Mouse (Mus musculus) forebrain, embryonic 12.5 days (tissue): Measurements from ENCODE around the gene 4930432K21Rik. TPM values are rescaled to one million over a fixed set of nuclear protein-coding genes. Genes with fewer than 3 reads are reported as not detected.

Experiments
- ATAC-seq: fragments of 200-750 bp; cut with Nextera tagmentation; 2 replicates; pipeline ENCODE4 v1.8.0; 2017; ENCODE audit warnings: moderate TSS enrichment; ENCODE audit not compliant: low FRiP score
- H3K27ac ChIP-seq: fragments of 300-500 bp; sonication (generic); 2 replicates; pipeline ENCODE4 v1.5.1; 2016; ENCODE audit warnings: mild to moderate bottlenecking
- H3K27me3 ChIP-seq: fragments of 300-500 bp; sonication (generic); 2 replicates; pipeline ENCODE4 v1.6.1; 2016; ENCODE audit warnings: mild to moderate bottlenecking
- H3K36me3 ChIP-seq: fragments of 300-500 bp; sonication (generic); replicated peaks from 2 replicates; pipeline ENCODE4 v1.6.1; 2016; ENCODE audit warnings: mild to moderate bottlenecking
- H3K4me1 ChIP-seq: fragments of 300-500 bp; sonication (generic); 2 replicates; pipeline ENCODE4 v1.6.1; 2016
- H3K4me2 ChIP-seq: fragments of 300-500 bp; sonication (generic); 2 replicates; pipeline ENCODE4 v1.6.1; 2016; ENCODE audit warnings: mild to moderate bottlenecking, moderate library complexity
- H3K4me3 ChIP-seq: fragments of 300-500 bp; sonication (generic); replicated peaks from 2 replicates; pipeline ENCODE4 v1.5.1; 2016; ENCODE audit warnings: mild to moderate bottlenecking
- H3K9ac ChIP-seq: fragments of 300-500 bp; sonication (generic); 2 replicates; pipeline ENCODE4 v1.6.1; 2016; ENCODE audit warnings: mild to moderate bottlenecking
- H3K9me3 ChIP-seq: fragments of 300-500 bp; sonication (generic); 2 replicates; pipeline ENCODE4 v1.6.1; 2016
- WGBS: fragments of 180-500 bp; shearing (Covaris S2); methylation state at CpG from one replicate; pipeline ENCODE4 v1.1.7; 2016; 5-methylcytosine and 5-hydroxymethylcytosine counted together
- polyA plus RNA-seq: library from polyadenylated mRNA; unstranded; fragments of >200 nt; fragmentation: Nextera tagmentation; extraction: Ambion mirVana; gene quantifications from 2 replicates; pipeline ENCODE4 v1.2.1, GENCODE M21; 2016

Gene 4930432K21Rik
- polyA plus RNA-seq, 1 experiment from 2014 or later = 2.3 TPM

DNA sequence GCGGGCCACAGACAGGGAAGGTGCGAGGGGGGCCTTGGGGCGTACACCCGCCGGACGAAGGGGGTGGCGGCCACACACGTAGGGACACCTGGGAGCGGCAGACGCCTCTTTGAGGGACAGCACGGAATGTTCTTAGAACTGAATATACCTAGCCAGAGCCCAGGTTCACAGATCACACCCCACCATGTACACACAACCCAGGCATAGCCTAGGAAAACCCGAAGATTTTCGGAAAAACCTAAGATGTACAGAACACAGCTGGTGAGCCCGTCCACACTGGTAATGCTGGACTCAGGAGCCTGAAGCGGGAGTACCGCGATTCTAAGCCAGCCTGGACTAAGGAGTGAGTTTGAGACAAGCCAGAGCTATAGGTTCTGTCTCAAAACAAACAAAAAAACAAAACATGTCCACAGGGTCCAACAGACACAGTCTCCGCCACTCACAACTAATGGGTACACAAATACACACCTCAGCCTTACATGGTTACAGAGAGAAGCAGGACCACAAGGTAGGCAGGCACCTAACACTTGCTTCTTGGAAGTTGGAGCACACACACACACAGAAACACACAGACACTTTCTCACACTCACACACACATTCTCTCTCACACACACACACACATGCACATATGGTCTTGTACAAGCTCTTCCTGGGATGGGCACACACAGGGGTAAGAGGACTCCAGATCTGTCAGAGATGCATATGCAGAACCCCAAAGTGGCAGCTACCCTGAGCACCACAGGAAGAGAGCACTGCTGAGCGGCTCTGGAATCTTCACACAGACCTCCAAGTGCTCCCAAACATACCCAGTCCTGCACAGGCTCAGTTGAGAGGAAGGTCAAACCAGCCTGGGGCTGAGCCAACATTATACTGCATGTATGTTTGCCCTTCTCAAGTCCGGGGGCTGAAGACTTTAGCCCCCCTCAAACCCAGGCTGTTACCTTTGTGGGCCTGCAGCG, 36.5 kb downstream of the 4930432K21Rik start:
- H3K27me3 ChIP-seq = peaks cover 11% of the 10 kb centered on the region; the same call in 1 of the 2 replicates
- peak overlapping the region; percentile 83 for H3K4me3 ChIP-seq
- H3K4me1 ChIP-seq = peaks cover 51% of the 10 kb centered on the region
- no peaks in the 10 kb centered on the region for H3K9me3 ChIP-seq
- no peak for ATAC-seq
- 17% methylated on average over 21 of the region's 21 CpGs for WGBS
- peak overlapping the region; percentile 93 for H3K27ac ChIP-seq
- H3K9ac ChIP-seq = peak overlapping the region; percentile 99
- no peaks in the 10 kb centered on the region for H3K36me3 ChIP-seq
- peak overlapping the region; percentile 85 for H3K4me2 ChIP-seq

DNA sequence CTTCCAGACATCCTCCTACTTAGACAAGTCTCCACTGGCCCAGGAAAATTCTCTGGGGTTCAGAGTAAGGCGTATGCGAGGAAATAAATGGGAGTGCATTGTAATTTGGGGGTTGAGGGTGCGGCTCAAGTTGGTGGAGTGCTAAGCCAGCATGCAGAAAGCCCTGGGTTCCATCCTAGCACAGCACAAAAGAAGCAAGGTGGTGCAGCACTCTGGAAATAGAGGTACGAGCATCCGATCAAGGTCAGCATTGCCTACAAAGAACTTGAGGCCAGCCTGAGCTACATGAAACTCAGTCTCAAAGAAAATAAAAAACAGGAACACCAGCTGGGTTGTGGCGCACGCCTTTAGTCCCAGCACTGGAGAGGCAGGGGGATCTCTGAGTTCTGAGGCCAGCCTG, 37.3 kb downstream of the 4930432K21Rik start, which contains the start of gene Nanos3:
Gene Nanos3, minus strand, starts transcription at position 101 of the 400 bp plus-strand sequence.
- Histone ChIP-seq H3K9ac (peak within 1 kb of the TSS; percentile 99), H3K9me3 (no peaks in the 10 kb centered on the region), H3K4me3 (peak within 1 kb of the TSS; percentile 83), H3K4me2 (peak within 1 kb of the TSS; percentile 85), H3K27ac (peak within 1 kb of the TSS; percentile 93), H3K4me1 (peaks cover 43% of the 10 kb centered on the region), H3K27me3 (peaks cover 11% of the 10 kb centered on the region; the same call in 1 of the 2 replicates), H3K36me3 (no peaks in the 10 kb centered on the region)
- ATAC-seq = no peak
- 95% methylated on average over 7 of the region's 7 CpGs for WGBS

DNA sequence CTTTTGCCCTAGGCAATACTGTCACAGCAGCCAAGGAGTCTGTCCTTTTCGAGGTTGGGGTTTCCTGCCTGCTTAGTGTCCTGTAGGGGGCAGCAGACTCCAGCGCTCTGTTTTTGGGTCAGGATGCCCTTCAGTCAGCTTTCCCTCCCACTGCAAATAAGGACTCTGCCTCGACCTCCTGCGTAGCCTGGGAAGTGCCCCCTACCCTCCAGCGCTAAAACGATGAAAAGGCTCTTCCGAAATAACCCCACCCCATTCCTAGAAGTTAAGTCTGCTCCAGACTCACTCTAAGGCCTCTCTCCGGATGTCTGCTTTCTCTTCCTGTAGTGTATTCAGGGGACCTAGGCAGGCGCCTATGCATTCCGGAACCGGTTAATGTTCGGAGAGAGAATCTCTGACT, 38.7 kb downstream of the 4930432K21Rik start:
- H3K9me3 ChIP-seq = no peaks in the 10 kb centered on the region
- no peak overlapping the region for H3K27ac ChIP-seq
- peaks cover 30% of the 10 kb centered on the region for H3K4me1 ChIP-seq
- H3K9ac ChIP-seq = peak overlapping the region; percentile 30
- H3K4me2 ChIP-seq = peak overlapping the region; percentile 57
- peak; percentile 13; the same call in 1 of the 2 replicates for ATAC-seq
- peak overlapping the region; percentile 28 for H3K4me3 ChIP-seq
- WGBS = 0% methylated on average over 12 of the region's 12 CpGs
- peaks cover 11% of the 10 kb centered on the region; the same call in 1 of the 2 replicates for H3K27me3 ChIP-seq
- no peaks in the 10 kb centered on the region for H3K36me3 ChIP-seq

DNA sequence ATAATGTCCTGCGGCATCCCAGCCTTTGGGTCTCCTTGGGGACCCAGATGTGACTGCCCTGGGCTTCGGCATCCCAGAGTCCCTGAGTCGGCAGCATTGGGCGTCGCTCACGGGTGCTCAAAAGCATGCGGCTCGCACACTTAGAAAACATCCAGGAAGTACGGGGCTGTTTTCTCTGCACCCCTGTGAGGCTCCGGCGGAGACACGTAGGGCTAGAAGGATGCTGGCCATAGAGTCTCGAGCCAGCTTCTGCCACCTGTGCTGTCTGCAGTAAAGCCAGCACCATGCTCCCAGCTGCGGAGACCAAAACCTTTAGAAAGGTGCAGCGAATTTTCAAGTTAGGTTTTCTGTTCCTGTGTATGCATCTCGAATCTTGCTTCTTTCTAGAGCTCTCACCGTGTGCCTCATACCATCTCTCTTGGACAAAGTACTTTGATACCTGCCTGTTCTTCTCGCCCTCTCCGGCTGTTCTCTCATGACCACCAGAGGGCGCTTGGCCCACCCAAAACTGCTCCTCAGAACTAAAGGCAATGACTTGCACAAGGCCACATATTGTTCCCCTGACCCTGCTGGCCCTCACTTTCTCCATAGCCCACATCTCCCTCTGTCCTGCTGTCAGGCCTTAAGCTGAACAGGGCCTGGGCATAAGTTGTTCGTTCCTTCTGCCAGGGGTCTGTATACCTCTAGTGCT, 39.4 kb downstream of the 4930432K21Rik start:
- 5% methylated on average over 21 of the region's 21 CpGs for WGBS
- no peak for ATAC-seq
- Histone ChIP-seq H3K4me3 (peak overlapping the region; percentile 28), H3K36me3 (no peaks in the 10 kb centered on the region), H3K4me1 (peaks cover 32% of the 10 kb centered on the region), H3K9me3 (no peaks in the 10 kb centered on the region), H3K27me3 (peaks cover 13% of the 10 kb centered on the region; the same call in 1 of the 2 replicates), H3K9ac (peak overlapping the region; percentile 30), H3K4me2 (peak overlapping the region; percentile 57), H3K27ac (no peak overlapping the region)

DNA sequence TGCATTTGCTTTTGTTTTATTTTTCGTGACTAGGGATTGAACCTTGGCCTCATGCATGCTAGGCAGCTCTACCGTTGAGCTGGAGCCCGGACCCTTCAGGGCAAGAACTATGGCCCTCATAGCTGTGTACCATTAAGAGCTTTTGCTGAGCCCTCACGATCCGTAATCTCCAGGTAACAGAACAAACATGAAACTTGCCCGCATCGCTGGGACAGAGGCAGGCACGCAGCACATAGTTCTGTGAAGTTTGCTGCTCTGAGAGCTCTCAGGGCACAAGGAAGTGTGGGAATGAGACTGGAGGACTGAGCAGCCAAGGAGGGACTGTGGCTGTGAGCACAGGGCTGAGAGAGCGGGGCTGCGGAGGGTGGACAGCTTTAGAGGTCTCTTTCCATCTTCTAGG, 40.8 kb downstream of the 4930432K21Rik start:
- Histone ChIP-seq H3K36me3 (no peaks in the 10 kb centered on the region), H3K4me1 (peaks cover 30% of the 10 kb centered on the region), H3K9ac (no peak overlapping the region), H3K4me2 (no peak overlapping the region), H3K27me3 (peaks cover 19% of the 10 kb centered on the region; the same call in 1 of the 2 replicates), H3K4me3 (no peak overlapping the region), H3K27ac (no peak overlapping the region), H3K9me3 (no peaks in the 10 kb centered on the region)
- ATAC-seq = no peak
- WGBS = 93% methylated on average over 10 of the region's 10 CpGs

DNA sequence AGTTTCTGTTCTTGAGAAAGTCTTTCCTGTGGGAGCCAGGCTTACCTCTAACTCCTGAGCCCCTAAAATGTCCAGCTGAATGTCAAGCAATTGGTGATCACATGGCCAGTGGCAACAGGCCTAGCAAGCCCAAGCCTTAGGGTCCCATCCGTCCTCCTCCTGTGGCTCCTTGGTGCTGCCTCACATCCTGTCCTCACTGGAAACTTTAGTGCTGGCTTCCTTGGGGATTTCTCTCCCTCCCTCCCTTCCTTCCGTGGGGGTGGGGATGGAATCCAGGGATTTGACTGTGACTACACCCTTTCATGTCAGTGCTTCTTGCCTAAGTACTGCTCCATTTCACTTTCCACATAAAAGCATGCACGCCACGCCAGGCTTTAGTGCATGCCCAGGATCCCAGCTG, 41.8 kb downstream of the 4930432K21Rik start:
- no peaks in the 10 kb centered on the region for H3K9me3 ChIP-seq
- peaks cover 16% of the 10 kb centered on the region; the same call in 1 of the 2 replicates for H3K27me3 ChIP-seq
- 61% methylated on average over 4 of the region's 4 CpGs for WGBS
- H3K9ac ChIP-seq = no peak overlapping the region
- H3K4me3 ChIP-seq = no peak overlapping the region
- no peak overlapping the region for H3K4me2 ChIP-seq
- peaks cover 23% of the 10 kb centered on the region for H3K4me1 ChIP-seq
- H3K36me3 ChIP-seq = no peaks in the 10 kb centered on the region
- ATAC-seq = no peak
- H3K27ac ChIP-seq = no peak overlapping the region

DNA sequence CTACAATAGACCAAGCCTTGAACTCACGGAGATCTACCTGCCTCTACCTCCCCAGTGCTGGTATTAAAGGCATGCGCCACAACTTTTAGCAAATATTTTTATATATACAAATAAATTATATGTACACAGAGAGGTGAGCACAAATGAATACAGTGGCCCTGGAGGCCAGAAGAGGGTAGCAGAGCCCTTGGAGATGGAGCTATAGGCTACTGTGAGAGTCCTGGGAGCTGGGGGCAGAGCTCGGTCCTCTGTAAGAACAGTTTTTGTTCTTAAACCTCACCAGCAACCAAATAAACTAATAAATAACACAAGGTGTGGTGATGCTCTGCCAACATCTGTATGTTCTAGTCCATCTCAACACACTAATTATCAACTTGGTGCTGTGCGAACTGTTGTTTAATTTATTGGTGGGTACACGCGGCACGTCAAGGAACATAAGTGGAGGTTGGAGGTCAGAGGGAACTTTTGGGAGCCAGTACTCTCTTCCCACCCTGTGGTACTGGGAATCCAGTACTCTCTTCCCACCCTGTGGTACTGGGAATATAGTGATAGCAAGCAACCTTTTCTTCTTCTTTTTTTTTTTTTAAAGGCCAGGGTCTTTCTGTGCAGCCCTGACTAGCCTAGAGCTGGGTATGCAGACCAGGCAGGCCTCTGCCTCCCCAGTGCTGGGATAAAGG, 42.5 kb downstream of the 4930432K21Rik start:
- 97% methylated on average over 7 of the region's 7 CpGs for WGBS
- H3K27ac ChIP-seq = no peak overlapping the region
- no peak for ATAC-seq
- no peak overlapping the region for H3K9ac ChIP-seq
- peaks cover 9% of the 10 kb centered on the region; the same call in 1 of the 2 replicates for H3K27me3 ChIP-seq
- H3K4me2 ChIP-seq = no peak overlapping the region
- H3K36me3 ChIP-seq = no peaks in the 10 kb centered on the region
- peaks cover 22% of the 10 kb centered on the region for H3K4me1 ChIP-seq
- no peak overlapping the region for H3K4me3 ChIP-seq
- no peaks in the 10 kb centered on the region for H3K9me3 ChIP-seq

DNA sequence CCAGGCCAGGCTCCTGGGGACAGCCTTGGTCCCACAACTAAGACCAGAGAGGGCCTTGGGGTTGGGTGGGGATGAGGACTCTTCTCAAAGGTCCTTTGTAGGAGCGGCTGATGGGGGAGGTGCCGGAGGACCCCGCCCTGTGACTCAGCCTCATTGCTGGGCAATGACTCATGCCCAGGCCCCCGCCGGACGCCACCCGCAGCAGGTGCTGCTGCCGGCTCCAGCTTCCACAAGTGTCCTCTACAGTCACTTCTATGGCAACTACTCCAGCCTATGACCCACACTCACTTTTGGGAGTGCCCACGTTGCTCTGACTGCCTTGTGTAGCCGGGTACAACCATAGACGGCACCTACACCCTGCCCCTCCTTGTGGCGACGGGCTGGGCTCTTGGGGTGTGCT, 44.2 kb downstream of the 4930432K21Rik start:
- Histone ChIP-seq H3K4me2 (peak overlapping the region; percentile 39), H3K4me1 (peaks cover 17% of the 10 kb centered on the region), H3K9me3 (no peaks in the 10 kb centered on the region), H3K27me3 (peaks cover 8% of the 10 kb centered on the region; the same call in 1 of the 2 replicates), H3K36me3 (no peaks in the 10 kb centered on the region), H3K27ac (peak overlapping the region; percentile 65), H3K9ac (no peak overlapping the region), H3K4me3 (peak overlapping the region; percentile 23; the same call in 1 of the 2 replicates)
- 42% methylated on average over 13 of the region's 13 CpGs for WGBS
- ATAC-seq = peak; percentile 30; the same call in 1 of the 2 replicates

DNA sequence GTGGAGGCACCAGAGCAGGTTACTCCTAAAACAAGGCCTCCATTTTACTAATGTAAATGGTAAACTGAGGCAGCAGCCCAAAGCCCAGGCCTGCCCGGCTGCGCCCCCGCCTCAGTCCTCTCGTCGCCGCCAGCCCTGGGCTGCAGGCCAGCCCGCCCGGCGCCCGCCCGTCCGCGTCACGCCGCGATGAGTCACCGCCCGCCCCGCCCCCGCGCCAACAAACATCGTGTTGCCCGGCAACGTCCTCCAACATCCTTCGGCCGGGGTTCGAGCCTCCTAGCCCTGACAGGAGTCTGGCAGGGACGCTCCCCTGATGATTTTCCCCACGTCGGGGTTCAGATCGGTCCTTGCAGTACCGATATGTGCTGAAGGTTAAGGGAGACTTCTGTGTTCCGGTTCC, 44.7 kb downstream of the 4930432K21Rik start:
- H3K27me3 ChIP-seq = peaks cover 8% of the 10 kb centered on the region; the same call in 1 of the 2 replicates
- 5% methylated on average over 33 of the region's 33 CpGs for WGBS
- H3K9ac ChIP-seq = no peak overlapping the region; the same call in 1 of the 2 replicates
- H3K4me1 ChIP-seq = peaks cover 20% of the 10 kb centered on the region
- H3K27ac ChIP-seq = peak overlapping the region; percentile 57; the same call in 1 of the 2 replicates
- peak overlapping the region; percentile 23 for H3K4me3 ChIP-seq
- H3K9me3 ChIP-seq = no peaks in the 10 kb centered on the region
- peak; percentile 70 for ATAC-seq
- H3K4me2 ChIP-seq = peak overlapping the region; percentile 39
- no peaks in the 10 kb centered on the region for H3K36me3 ChIP-seq

DNA sequence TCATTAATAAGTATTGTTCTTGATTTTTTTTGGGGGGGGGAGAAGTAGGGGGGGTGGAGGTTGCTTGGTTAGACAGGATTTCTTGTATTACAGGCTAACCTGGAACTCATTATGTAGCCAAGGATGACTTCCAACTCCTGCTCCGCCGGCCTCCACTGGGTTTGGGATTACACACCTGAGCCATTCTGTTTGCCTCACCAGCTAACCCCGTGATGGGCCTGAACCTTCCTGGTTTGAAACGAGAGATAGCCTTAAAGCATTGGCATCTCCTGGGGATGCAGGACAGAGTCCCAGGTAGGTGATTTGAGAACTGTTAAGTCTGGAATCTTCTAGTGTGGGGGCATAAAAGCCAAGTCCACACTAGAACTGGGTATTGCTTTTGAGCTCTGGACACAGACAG, 45.3 kb downstream of the 4930432K21Rik start:
- peaks cover 8% of the 10 kb centered on the region; the same call in 1 of the 2 replicates for H3K27me3 ChIP-seq
- 74% methylated on average over 4 of the region's 4 CpGs for WGBS
- ATAC-seq = no peak

DNA sequence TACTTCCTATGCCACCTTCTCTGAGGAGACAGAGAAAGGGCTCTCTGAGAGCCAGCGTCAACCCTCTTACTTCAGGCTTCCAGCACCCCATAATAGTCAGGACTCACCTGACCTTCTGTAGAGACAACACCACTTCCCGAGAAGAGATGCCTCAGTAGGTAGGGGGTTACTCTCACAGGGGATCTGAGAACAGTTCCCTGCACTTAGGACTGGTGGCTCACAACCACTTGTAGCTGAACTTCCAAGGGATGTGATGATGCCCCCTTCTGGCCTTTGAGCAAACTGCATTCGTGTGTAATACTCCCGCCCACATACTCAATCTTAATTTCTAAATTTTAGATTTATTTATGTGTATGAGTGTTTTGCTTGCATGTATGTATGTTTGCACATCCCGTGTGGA, 45.7 kb downstream of the 4930432K21Rik start:
- H3K27me3 ChIP-seq = peaks cover 8% of the 10 kb centered on the region; the same call in 1 of the 2 replicates
- 77% methylated on average over 5 of the region's 5 CpGs for WGBS
- H3K4me2 ChIP-seq = no peak overlapping the region
- H3K4me1 ChIP-seq = peaks cover 30% of the 10 kb centered on the region
- H3K36me3 ChIP-seq = no peaks in the 10 kb centered on the region
- no peak overlapping the region for H3K27ac ChIP-seq
- H3K9ac ChIP-seq = no peak overlapping the region
- no peaks in the 10 kb centered on the region for H3K9me3 ChIP-seq
- no peak for ATAC-seq
- no peak overlapping the region for H3K4me3 ChIP-seq

More for the DNA sequence above, 45.3 kb downstream of the 4930432K21Rik start:
- Histone ChIP-seq H3K4me2 (no peak overlapping the region), H3K4me3 (no peak overlapping the region), H3K9me3 (no peaks in the 10 kb centered on the region), H3K36me3 (no peaks in the 10 kb centered on the region), H3K27ac (no peak overlapping the region), H3K4me1 (peaks cover 26% of the 10 kb centered on the region), H3K9ac (no peak overlapping the region)
